Mouse (Mus musculus) intestine, embryonic 15.5 days (tissue): ENCODE measurements around the gene Btbd35f30. TPM values are rescaled to one million over a fixed set of nuclear protein-coding genes. Genes with fewer than 3 reads are reported as not detected.
"Not testable (repeated sequence)": the region's sequence is repeated elsewhere in the genome, so short reads cannot be mapped to it uniquely, and the experiment has no call there.

ENCODE experiments used
- ATAC-seq: fragments of 200-750 bp; cut with Nextera tagmentation; 2 replicates; pipeline ENCODE4 v1.8.0; 2017; ENCODE audit warnings: moderate TSS enrichment, moderate library complexity
- H3K27ac ChIP-seq: fragments of 300-500 bp; sonication (generic); 2 replicates; pipeline ENCODE4 v1.5.1; 2015; ENCODE audit warnings: mild to moderate bottlenecking, inconsistent platforms
- H3K27me3 ChIP-seq: fragments of 300-500 bp; sonication (generic); replicated peaks from 2 replicates; pipeline ENCODE4 v1.6.1; 2015; ENCODE audit warnings: inconsistent platforms
- H3K36me3 ChIP-seq: fragments of 300-500 bp; sonication (generic); 2 replicates; pipeline ENCODE4 v1.6.1; 2015; ENCODE audit warnings: inconsistent platforms
- H3K4me1 ChIP-seq: fragments of 300-500 bp; sonication (generic); replicated peaks from 2 replicates; pipeline ENCODE4 v1.6.1; 2015; ENCODE audit warnings: inconsistent platforms
- H3K4me2 ChIP-seq: fragments of 300-500 bp; sonication (generic); replicated peaks from 2 replicates; pipeline ENCODE4 v1.6.1; 2015; ENCODE audit warnings: mild to moderate bottlenecking, inconsistent platforms
- H3K4me3 ChIP-seq: fragments of 300-500 bp; sonication (generic); replicated peaks from 2 replicates; pipeline ENCODE4 v1.5.1; 2015; ENCODE audit warnings: inconsistent platforms
- H3K9ac ChIP-seq: fragments of 300-500 bp; sonication (generic); 2 replicates; pipeline ENCODE4 v1.6.1; 2015; ENCODE audit warnings: inconsistent platforms
- H3K9me3 ChIP-seq: fragments of 300-500 bp; sonication (generic); 2 replicates; pipeline ENCODE4 v1.6.1; 2016; ENCODE audit warnings: inconsistent platforms
- WGBS: fragments of 180-500 bp; shearing (Covaris S2); methylation state at CpG from one replicate; pipeline ENCODE4 v1.1.7; 2015; 5-methylcytosine and 5-hydroxymethylcytosine counted together
- polyA plus RNA-seq: library from polyadenylated mRNA; unstranded; fragments of >200 nt; fragmentation: Nextera tagmentation; extraction: Ambion mirVana; gene quantifications from 2 replicates; pipeline ENCODE4 v1.2.1, GENCODE M21; 2015

Gene Btbd35f30
- not detected in 2 replicates for polyA plus RNA-seq

DNA sequence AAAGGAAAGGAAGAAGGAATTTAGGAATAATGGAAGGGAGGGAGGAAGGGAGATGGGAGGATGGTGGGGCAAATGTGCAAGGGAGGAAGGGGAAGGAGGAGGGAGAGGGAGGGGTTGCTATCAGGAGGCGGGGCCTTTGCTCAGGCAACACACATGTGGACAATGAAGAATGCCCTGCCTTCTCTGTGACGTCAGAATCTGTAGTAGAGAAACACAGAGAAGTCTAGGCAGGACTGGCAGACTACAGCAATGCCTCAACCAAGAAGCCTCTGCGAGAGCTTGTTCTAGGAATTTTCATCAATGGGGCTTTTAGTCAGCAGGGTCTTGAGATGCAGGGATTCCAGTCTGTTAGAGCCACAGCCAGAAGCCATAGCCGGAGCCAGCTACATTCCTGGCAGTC, at the start of gene Btbd35f30:
Gene Btbd35f30 (plus strand): TSS at position 301 of the 400 bp plus-strand sequence.
- H3K9ac ChIP-seq, ATAC-seq, H3K36me3 ChIP-seq, H3K4me3 ChIP-seq, H3K4me1 ChIP-seq, H3K27me3 ChIP-seq, H3K9me3 ChIP-seq, H3K4me2 ChIP-seq, H3K27ac ChIP-seq: not testable (repeated sequence)
- WGBS, result no CpG with 5 or more reads among the region's 4 CpGs

DNA sequence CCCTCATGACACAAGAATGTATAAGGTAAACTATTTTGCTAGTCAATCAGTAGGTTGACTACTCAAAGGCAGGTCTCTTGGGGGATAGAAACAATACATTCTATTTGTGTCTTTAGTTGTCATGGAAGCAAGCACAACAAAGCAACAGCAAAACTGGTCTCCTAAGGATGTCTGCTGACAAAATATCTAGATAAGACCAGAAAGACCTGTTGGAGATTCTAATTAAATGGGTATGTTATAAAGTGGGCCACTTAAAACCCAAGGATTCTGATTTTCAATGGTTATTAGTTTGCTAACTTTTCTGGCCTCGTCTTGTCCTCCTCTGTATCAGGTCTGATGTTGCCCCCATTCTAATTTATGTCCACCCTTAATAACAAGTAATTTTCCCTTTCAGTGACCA, 47.0 kb downstream of the Btbd35f30 start, which contains the start of gene Gm21789:
Gene Gm21789 (plus strand): TSS at position 301 of the 400 bp plus-strand sequence.
- H3K9ac ChIP-seq, H3K9me3 ChIP-seq, ATAC-seq, H3K4me3 ChIP-seq, H3K4me2 ChIP-seq, H3K4me1 ChIP-seq, H3K27ac ChIP-seq, H3K27me3 ChIP-seq, H3K36me3 ChIP-seq: not testable (repeated sequence)
- no CpG with 5 or more reads among the region's 1 CpGs for WGBS

Other genes with a start within 250 kb of the Btbd35f30 start
- gene Gm5926, start 243.9 kb upstream of the Btbd35f30 start, polyA plus RNA-seq, result not detected in 2 replicates
- not detected in 2 replicates for gene Btbd35f21, start 168.5 kb upstream of the Btbd35f30 start, polyA plus RNA-seq
- not detected in 2 replicates for gene Gm21789, start 47.1 kb downstream of the Btbd35f30 start, polyA plus RNA-seq
- gene Btbd35f5, start 79.3 kb downstream of the Btbd35f30 start, polyA plus RNA-seq, result not detected in 2 replicates